Mouse (Mus musculus) activated CD4-positive, CD25-positive, alpha-beta regulatory T cell, adult 4 months (primary cell): ENCODE measurements around the gene Atp2b2. TPM values are rescaled to one million over a fixed set of nuclear protein-coding genes. Genes with fewer than 3 reads are reported as not detected.

Experiments used
- ATAC-seq: one replicate; pipeline ENCODE4 v1.8.0; 2017
- polyA plus RNA-seq, 2 experiments: library from polyadenylated mRNA; unstranded; fragments of 100-300 nt; shearing (Covaris generic); gene quantifications; one replicate each; pipeline ENCODE4 v1.2.1; 2017

Gene Atp2b2
- polyA plus RNA-seq, 2 experiments from 2014 or later = 0.05 TPM; not detected in 1

- no peak for ATAC-seq
Measured at GRCm38 (mm10) chr6:113855581-113855980, 186.8 kb downstream of the Atp2b2 start.

GRCm38 (mm10) chr6:113852318-113852717 lies 190.1 kb downstream of the Atp2b2 start:
- ATAC-seq = no peak

GRCm38 (mm10) chr6:113849819-113850218 lies 192.6 kb downstream of the Atp2b2 start:
- no peak for ATAC-seq

- no peak for ATAC-seq
Measured at GRCm38 (mm10) chr6:113848655-113849054, 193.8 kb downstream of the Atp2b2 start.

- ATAC-seq = no peak
Measured at GRCm38 (mm10) chr6:113847092-113847491, 195.3 kb downstream of the Atp2b2 start.

- ATAC-seq = no peak
Measured at GRCm38 (mm10) chr6:113843248-113843647, 199.2 kb downstream of the Atp2b2 start.

- no peak for ATAC-seq
Measured at GRCm38 (mm10) chr6:113838493-113838892, 203.9 kb downstream of the Atp2b2 start.

- no peak for ATAC-seq
Measured at GRCm38 (mm10) chr6:113837740-113838139, 204.7 kb downstream of the Atp2b2 start.

- ATAC-seq = no peak
Measured at GRCm38 (mm10) chr6:113836545-113836944, 205.9 kb downstream of the Atp2b2 start.

GRCm38 (mm10) chr6:113830463-113830862 lies 211.9 kb downstream of the Atp2b2 start:
- no peak for ATAC-seq

- no peak for ATAC-seq
Measured at GRCm38 (mm10) chr6:113827309-113827708, 215.1 kb downstream of the Atp2b2 start.

- no peak for ATAC-seq
Measured at GRCm38 (mm10) chr6:113822417-113822816, 220.0 kb downstream of the Atp2b2 start.

- no peak for ATAC-seq
Measured at GRCm38 (mm10) chr6:113816690-113817089, 225.7 kb downstream of the Atp2b2 start.

- no peak for ATAC-seq
Measured at GRCm38 (mm10) chr6:113811462-113811861, 231.0 kb downstream of the Atp2b2 start.

- no peak for ATAC-seq
Measured at GRCm38 (mm10) chr6:113810667-113811066, 231.7 kb downstream of the Atp2b2 start.

GRCm38 (mm10) chr6:113806241-113806640 lies 236.2 kb downstream of the Atp2b2 start:
- no peak for ATAC-seq

- ATAC-seq = no peak
Measured at GRCm38 (mm10) chr6:113801233-113801632, 241.2 kb downstream of the Atp2b2 start.

GRCm38 (mm10) chr6:113799915-113800314 lies 242.5 kb downstream of the Atp2b2 start:
- no peak for ATAC-seq

- ATAC-seq = no peak
Measured at GRCm38 (mm10) chr6:113799349-113799748, 243.1 kb downstream of the Atp2b2 start.

- ATAC-seq = no peak
Measured at GRCm38 (mm10) chr6:113798921-113799320, 243.5 kb downstream of the Atp2b2 start.

GRCm38 (mm10) chr6:113795241-113795702 lies 247.1 kb downstream of the Atp2b2 start:
- no peak for ATAC-seq

GRCm38 (mm10) chr6:113792368-113792767 lies 250.0 kb downstream of the Atp2b2 start:
- ATAC-seq = no peak

- ATAC-seq = no peak
Measured at GRCm38 (mm10) chr6:113791012-113791411, 251.4 kb downstream of the Atp2b2 start.

- ATAC-seq = no peak
Measured at GRCm38 (mm10) chr6:113787459-113787968, 254.9 kb downstream of the Atp2b2 start.

- ATAC-seq = no peak
Measured at GRCm38 (mm10) chr6:113785658-113786057, 256.8 kb downstream of the Atp2b2 start.
